22 mouse cellular contexts compared by ENCODE assay signal in the genomic region with DNA sequence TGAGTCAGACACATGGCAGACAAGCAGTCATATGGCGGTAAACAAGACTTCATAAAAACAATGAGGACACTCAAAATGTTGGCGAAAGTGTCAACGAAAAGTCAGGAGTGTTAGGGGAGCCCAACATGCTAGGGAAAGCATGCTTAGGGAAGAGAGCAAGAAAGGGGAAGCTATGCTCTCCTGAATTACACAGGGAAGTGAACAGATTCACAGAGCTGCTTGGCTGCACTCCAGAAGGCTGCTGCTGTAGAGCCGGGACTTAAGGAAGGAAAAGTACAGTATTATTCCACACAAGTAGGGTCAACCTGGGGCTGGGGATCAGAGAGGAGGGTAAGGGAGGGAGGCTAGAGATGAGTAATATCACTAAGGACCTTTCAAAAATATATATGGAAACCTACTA.
DNase-seq lines count a peak whose midpoint lies in the region; ATAC-seq and TF ChIP-seq lines count a peak whose summit lies in the region.
"Had no signal": no experiment of that assay in that cellular context is flagged by ENCODE, and none has a peak within 500 bp of the region (broad histone marks: within the 10 kb centered on the region; RNA-seq: fewer than 3 reads in every experiment).

No protein-coding gene starts in this region.

- no peaks in the 10 kb centered on the region; the same call in 1 of the 2 replicates for H3K27me3 ChIP-seq in forebrain, embryonic 14.5 days (replicated peaks; ENCODE audit: control insufficient read depth, insufficient read depth, low read length)
- H3K27me3 ChIP-seq in forebrain, embryonic 11.5 days (ENCODE audit: control insufficient read depth, insufficient read depth, low read length), result no peaks in the 10 kb centered on the region
- no peaks in the 10 kb centered on the region for H3K27me3 ChIP-seq in kidney, postnatal 0 days (ENCODE audit: insufficient read depth, low read length)
- no peaks in the 10 kb centered on the region for H3K27me3 ChIP-seq in kidney, adult 2 months (replicated peaks; ENCODE audit: control insufficient read depth, insufficient read depth, low read length)
- no peaks in the 10 kb centered on the region for H3K27me3 ChIP-seq in midbrain, postnatal 0 days (ENCODE audit: insufficient read depth, low read length)
- H3K27me3 ChIP-seq in midbrain, embryonic 16.5 days (ENCODE audit: control insufficient read depth, insufficient read depth, low read depth, low read length), result no peaks in the 10 kb centered on the region
- H3K27me3 ChIP-seq: forebrain, embryonic 12.5 days; hindbrain, embryonic 15.5 days; limb, embryonic 12.5 days; liver, embryonic 13.5 days; lung, embryonic 15.5 days; neural tube, embryonic 13.5 days; Patski had no signal

- no peak overlapping the region for H3K4me2 ChIP-seq in forebrain, embryonic 14.5 days (ENCODE audit: low read length)
- no peak overlapping the region for H3K4me2 ChIP-seq in forebrain, embryonic 11.5 days (ENCODE audit: low read depth, low read length, severe bottlenecking)
- H3K4me2 ChIP-seq in kidney, postnatal 0 days (ENCODE audit: low read length), result no peak overlapping the region
- H3K4me2 ChIP-seq in midbrain, postnatal 0 days (ENCODE audit: low read depth, low read length, poor library complexity, severe bottlenecking), result no peak overlapping the region
- H3K4me2 ChIP-seq in midbrain, embryonic 16.5 days (ENCODE audit: low read length), result no peak overlapping the region
- H3K4me2 ChIP-seq: forebrain, embryonic 12.5 days; hindbrain, embryonic 15.5 days; limb, embryonic 12.5 days; liver, embryonic 13.5 days; lung, embryonic 15.5 days; midbrain, embryonic 11.5 days; neural tube, embryonic 13.5 days had no signal

- H3K9ac ChIP-seq in forebrain, embryonic 14.5 days (ENCODE audit: low read length), result no peak overlapping the region
- no peak overlapping the region for H3K9ac ChIP-seq in forebrain, embryonic 11.5 days (ENCODE audit: low read length)
- H3K9ac ChIP-seq in kidney, postnatal 0 days (ENCODE audit: low read depth, low read length), result no peak overlapping the region
- no peak overlapping the region for H3K9ac ChIP-seq in midbrain, postnatal 0 days (replicated peaks; ENCODE audit: low read length, poor library complexity, severe bottlenecking)
- no peak overlapping the region for H3K9ac ChIP-seq in midbrain, embryonic 16.5 days (ENCODE audit: low read depth, low read length)
- H3K9ac ChIP-seq: forebrain, embryonic 12.5 days; hindbrain, embryonic 15.5 days; limb, embryonic 12.5 days; liver, embryonic 13.5 days; lung, embryonic 15.5 days; neural tube, embryonic 13.5 days had no signal

- no peak overlapping the region for H3K4me3 ChIP-seq in forebrain, embryonic 14.5 days (ENCODE audit: low read depth, low read length)
- no peak overlapping the region for H3K4me3 ChIP-seq in forebrain, embryonic 11.5 days (ENCODE audit: low read depth, low read length)
- no peak overlapping the region for H3K4me3 ChIP-seq in kidney, postnatal 0 days (replicated peaks; ENCODE audit: low read depth, low read length)
- no peak overlapping the region for H3K4me3 ChIP-seq in kidney, adult 2 months (ENCODE audit: insufficient read depth, low read depth, low read length)
- no peak overlapping the region for H3K4me3 ChIP-seq in midbrain, postnatal 0 days (ENCODE audit: low read depth, low read length)
- no peak overlapping the region for H3K4me3 ChIP-seq in midbrain, embryonic 16.5 days (ENCODE audit: low read depth, low read length)
- H3K4me3 ChIP-seq: forebrain, embryonic 12.5 days; hindbrain, embryonic 15.5 days; limb, embryonic 12.5 days; liver, embryonic 13.5 days; lung, embryonic 15.5 days; neural tube, embryonic 13.5 days had no signal

- no peaks in the 10 kb centered on the region for H3K9me3 ChIP-seq in forebrain, embryonic 14.5 days (replicated peaks; ENCODE audit: control insufficient read depth, low read length)
- H3K9me3 ChIP-seq in forebrain, embryonic 11.5 days (ENCODE audit: control insufficient read depth, low read length), result no peaks in the 10 kb centered on the region
- H3K9me3 ChIP-seq in kidney, postnatal 0 days (replicated peaks; ENCODE audit: low read length), result no peaks in the 10 kb centered on the region
- H3K9me3 ChIP-seq in midbrain, postnatal 0 days (ENCODE audit: low read length), result no peaks in the 10 kb centered on the region
- no peaks in the 10 kb centered on the region for H3K9me3 ChIP-seq in midbrain, embryonic 16.5 days (replicated peaks; ENCODE audit: control insufficient read depth, low read length, poor library complexity, severe bottlenecking)
- H3K9me3 ChIP-seq: forebrain, embryonic 12.5 days; hindbrain, embryonic 15.5 days; limb, embryonic 12.5 days; liver, embryonic 13.5 days; lung, embryonic 15.5 days; neural tube, embryonic 13.5 days had no signal

- no peaks in the 10 kb centered on the region for H3K36me3 ChIP-seq in forebrain, embryonic 14.5 days (ENCODE audit: control insufficient read depth, insufficient read depth, low read length)
- no peaks in the 10 kb centered on the region for H3K36me3 ChIP-seq in forebrain, embryonic 11.5 days (ENCODE audit: control insufficient read depth, insufficient read depth, low read length)
- H3K36me3 ChIP-seq in kidney, postnatal 0 days (ENCODE audit: insufficient read depth, low read length), result no peaks in the 10 kb centered on the region
- no peaks in the 10 kb centered on the region for H3K36me3 ChIP-seq in kidney, adult 2 months (ENCODE audit: control insufficient read depth, insufficient read depth, low read length)
- no peaks in the 10 kb centered on the region for H3K36me3 ChIP-seq in midbrain, postnatal 0 days (ENCODE audit: insufficient read depth, low read length)
- H3K36me3 ChIP-seq in midbrain, embryonic 16.5 days (ENCODE audit: control insufficient read depth, insufficient read depth, low read length), result no peaks in the 10 kb centered on the region
- H3K36me3 ChIP-seq: forebrain, embryonic 12.5 days; hindbrain, embryonic 15.5 days; limb, embryonic 12.5 days; liver, embryonic 13.5 days; lung, embryonic 15.5 days; neural tube, embryonic 13.5 days had no signal

- no peak for TF ChIP-seq CTCF in kidney, postnatal 0 days (IDR thresholded peaks at IDR 0.05; ENCODE audit: low read depth)
- TF ChIP-seq CTCF in kidney, adult 2 months (conservative IDR thresholded peaks at IDR 0.05; ENCODE audit: insufficient read depth, insufficient read length, low read depth, low read length), result no peak
- no peak for TF ChIP-seq CTCF in midbrain, postnatal 0 days (IDR thresholded peaks at IDR 0.05)
- no peak for TF ChIP-seq CTCF in brain, embryonic 14.5 days (IDR thresholded peaks at IDR 0.05; ENCODE audit: borderline replicate concordance, extremely low read depth, insufficient read depth, insufficient read length)

- 71% methylated on average over 4 of the region's 4 CpGs for WGBS in forebrain, embryonic 14.5 days
- WGBS in forebrain, embryonic 11.5 days, result 91% methylated on average over 4 of the region's 4 CpGs
- WGBS in kidney, postnatal 0 days, result 64% methylated on average over 4 of the region's 4 CpGs
- WGBS in kidney, adult 2 months, result 63% methylated on average over 4 of the region's 4 CpGs
- WGBS in midbrain, postnatal 0 days, result 74% methylated on average over 4 of the region's 4 CpGs
- 69% methylated on average over 4 of the region's 4 CpGs for WGBS in midbrain, embryonic 16.5 days

- H3K27ac ChIP-seq in forebrain, embryonic 14.5 days (ENCODE audit: low read depth, low read length), result no peak overlapping the region
- H3K27ac ChIP-seq in forebrain, embryonic 11.5 days (ENCODE audit: low read depth, low read length), result no peak overlapping the region
- no peak overlapping the region for H3K27ac ChIP-seq in kidney, postnatal 0 days
- no peak overlapping the region for H3K27ac ChIP-seq in kidney, adult 2 months (ENCODE audit: insufficient read depth, low read depth, low read length)
- no peak overlapping the region for H3K27ac ChIP-seq in midbrain, postnatal 0 days (ENCODE audit: low read depth, low read length)
- no peak overlapping the region for H3K27ac ChIP-seq in midbrain, embryonic 16.5 days (ENCODE audit: low read length)
- H3K27ac ChIP-seq: forebrain, embryonic 12.5 days; hindbrain, embryonic 15.5 days; limb, embryonic 12.5 days; liver, embryonic 13.5 days; lung, embryonic 15.5 days; macrophage; neural tube, embryonic 13.5 days had no signal

- DNase-seq in forebrain, embryonic 14.5 days (ENCODE audit: low spot score), result peak; percentile 64
- no peak for DNase-seq in forebrain, embryonic 11.5 days (ENCODE audit: low spot score)
- DNase-seq in kidney, postnatal 0 days (ENCODE audit: low spot score), result peak; percentile 8
- no peak for DNase-seq in kidney, adult 2 months
- peak; percentile 45 for DNase-seq in midbrain, postnatal 0 days (ENCODE audit: low spot score)
- peak; percentile 77 for DNase-seq in brain, embryonic 14.5 days (ENCODE audit: low read depth)
- no peak for DNase-seq in urinary bladder, postnatal 25 days (ENCODE audit: low spot score)
- DNase-seq: embryo, embryonic 11 days; heart, postnatal 36 days; layer of hippocampus, adult 9-11 months; liver, embryonic 13.5 days; thymus, adult 2 months had no signal

- ATAC-seq in forebrain, embryonic 14.5 days, result 0 out of 2 replicates have a peak, but pooled peaks have one; percentile 15
- ATAC-seq in forebrain, embryonic 11.5 days (replicated peaks; ENCODE audit: low FRiP score), result no peak
- ATAC-seq in kidney, postnatal 0 days (replicated peaks; ENCODE audit: low FRiP score, low read depth), result no peak
- no peak for ATAC-seq in midbrain, postnatal 0 days (ENCODE audit: low FRiP score)
- ATAC-seq in midbrain, embryonic 16.5 days, result no peak
- ATAC-seq: intestine, embryonic 16.5 days; Patski had no signal

- TF ChIP-seq POLR2A in kidney, adult 2 months (IDR thresholded peaks at IDR 0.05; ENCODE audit: low read depth, low read length), result no peak
- TF ChIP-seq POLR2A in brain, embryonic 14.5 days (IDR thresholded peaks at IDR 0.05; ENCODE audit: borderline replicate concordance, extremely low read depth, insufficient read depth, insufficient read length, poor library complexity, severe bottlenecking), result no peak

- H3K4me1 ChIP-seq in forebrain, embryonic 14.5 days (ENCODE audit: control insufficient read depth, insufficient read depth, low read length), result no peaks in the 10 kb centered on the region
- H3K4me1 ChIP-seq in forebrain, embryonic 11.5 days (replicated peaks; ENCODE audit: control insufficient read depth, insufficient read depth, low read length), result no peaks in the 10 kb centered on the region
- no peaks in the 10 kb centered on the region for H3K4me1 ChIP-seq in kidney, postnatal 0 days (replicated peaks; ENCODE audit: insufficient read depth, low read length)
- H3K4me1 ChIP-seq in kidney, adult 2 months (ENCODE audit: control insufficient read depth, insufficient read depth, low read length), result no peaks in the 10 kb centered on the region; the same call in 1 of the 2 replicates
- H3K4me1 ChIP-seq in midbrain, postnatal 0 days (ENCODE audit: insufficient read depth, low read length), result no peaks in the 10 kb centered on the region; the same call in 1 of the 2 replicates
- peaks cover 2% of the 10 kb centered on the region; the same call in 1 of the 2 replicates for H3K4me1 ChIP-seq in midbrain, embryonic 16.5 days (ENCODE audit: control insufficient read depth, insufficient read depth, low read length)
- H3K4me1 ChIP-seq: forebrain, embryonic 12.5 days; limb, embryonic 12.5 days; liver, embryonic 13.5 days had no signal

Comparison
In these comparisons a context has a peak if more than half of its experiments do, and no peak if none do; other contexts are left out.
1. DNase-seq: peak in forebrain, embryonic 14.5 days (single experiment), kidney, postnatal 0 days (single experiment), midbrain, postnatal 0 days (single experiment) and brain, embryonic 14.5 days (single experiment); none in forebrain, embryonic 11.5 days (single experiment), kidney, adult 2 months (single experiment) and urinary bladder, postnatal 25 days (single experiment).